Mouse (Mus musculus): ENCODE measurements around the gene Utp15. TPM values are rescaled to one million over a fixed set of nuclear protein-coding genes. Genes with fewer than 3 reads are reported as not detected.

Gene Utp15
- total and polyA plus RNA-seq, 3 experiments, result 40.3 to 60.8 TPM; not detected in 1

- H3K9ac ChIP-seq (ENCODE audit: control insufficient read depth, low read depth, low read length, poor library complexity, severe bottlenecking), result no peak overlapping the region
- H3K27ac ChIP-seq (ENCODE audit: control insufficient read depth, low read depth, low read length), result no peak overlapping the region
- TF ChIP-seq TCF12 (IDR thresholded peaks at IDR 0.05; ENCODE audit: low read depth, low read length) (no peak), GABPA (IDR thresholded peaks at IDR 0.05; ENCODE audit: low read depth, low read length) (no peak), ETS1 (IDR thresholded peaks at IDR 0.05; ENCODE audit: low read depth, low read length) (no peak), E2F4 (IDR thresholded peaks at IDR 0.05; ENCODE audit: borderline replicate concordance, low read depth, low read length) (no peak), MEF2A (IDR thresholded peaks at IDR 0.05; ENCODE audit: extremely low read depth, insufficient replicate concordance, low read depth, low read length, poor library complexity, severe bottlenecking) (no peak), ELF1 (IDR thresholded peaks at IDR 0.05; ENCODE audit: low read depth, low read length) (no peak), RAD21 (IDR thresholded peaks at IDR 0.05; ENCODE audit: low read depth, low read length) (no peak), MYB (IDR thresholded peaks at IDR 0.05; ENCODE audit: low read depth, low read length) (no peak), CHD2 (IDR thresholded peaks at IDR 0.05; ENCODE audit: low read length) (no peak), MAX (IDR thresholded peaks at IDR 0.05; ENCODE audit: low read length) (no peak), POLR2A (IDR thresholded peaks at IDR 0.05; ENCODE audit: control insufficient read depth in 1 of 2, insufficient read depth in 1 of 2, low read depth in 1 of 2, low read length in 2 of 2, poor library complexity in 1 of 2) (no peak), SIN3A (IDR thresholded peaks at IDR 0.05; ENCODE audit: low read length) (no peak), KAT2A (conservative IDR thresholded peaks at IDR 0.05; ENCODE audit: low read depth, low read length) (no peak), TAL1 (IDR thresholded peaks at IDR 0.05; ENCODE audit: low read length) (no peak), NRF1 (IDR thresholded peaks at IDR 0.05; ENCODE audit: insufficient read depth, low read depth, low read length, poor library complexity, severe bottlenecking) (no peak)
- peaks cover 0 to 3% of the 10 kb centered on the region in 2 experiments; a peak in 2 of 4 replicates for H3K4me1 ChIP-seq (ENCODE audit: control insufficient read depth in 1 of 2, insufficient read depth in 2 of 2, low read length in 2 of 2)
- H3K4me3 ChIP-seq (ENCODE audit: control insufficient read depth in 1 of 2, insufficient read depth in 1 of 2, low read depth in 2 of 2, low read length in 2 of 2), result no peak overlapping the region
- peaks cover 15 to 26% of the 10 kb centered on the region in 2 experiments for H3K36me3 ChIP-seq (ENCODE audit: control insufficient read depth in 1 of 2, insufficient read depth in 2 of 2, low read length in 2 of 2)
- no peaks in the 10 kb centered on the region for H3K27me3 ChIP-seq (ENCODE audit: control insufficient read depth in 1 of 2, insufficient read depth in 2 of 2, low read length in 2 of 2)
- peaks cover 4% of the 10 kb centered on the region; the same call in 1 of the 2 replicates for H3K79me2 ChIP-seq (ENCODE audit: control insufficient read depth, insufficient read depth, low read length, poor library complexity)
- H3K9me3 ChIP-seq (replicated peaks; ENCODE audit: insufficient read depth, low read length), result no peaks in the 10 kb centered on the region
- no peak for DNase-seq (ENCODE audit: low read depth, low spot score)
Observed at GRCm38 (mm10) chr13:98306393-98306792, 43.6 kb upstream of the Utp15 start.

- TF ChIP-seq MAX (IDR thresholded peaks at IDR 0.05; ENCODE audit: low read length), result no peak
- no peak overlapping the region for H3K9ac ChIP-seq (ENCODE audit: control insufficient read depth, low read depth, low read length, poor library complexity, severe bottlenecking)
- H3K4me1 ChIP-seq (ENCODE audit: control insufficient read depth in 1 of 2, insufficient read depth in 2 of 2, low read length in 2 of 2), result peaks cover 0 to 3% of the 10 kb centered on the region in 2 experiments; a peak in 2 of 4 replicates
- H3K4me3 ChIP-seq (ENCODE audit: control insufficient read depth in 1 of 2, insufficient read depth in 1 of 2, low read depth in 2 of 2, low read length in 2 of 2), result no peak overlapping the region
- no peaks in the 10 kb centered on the region for H3K79me2 ChIP-seq (ENCODE audit: control insufficient read depth, insufficient read depth, low read length, poor library complexity)
- H3K27me3 ChIP-seq (ENCODE audit: control insufficient read depth in 1 of 2, insufficient read depth in 2 of 2, low read length in 2 of 2), result no peaks in the 10 kb centered on the region
- peaks cover 4 to 17% of the 10 kb centered on the region in 2 experiments for H3K36me3 ChIP-seq (ENCODE audit: control insufficient read depth in 1 of 2, insufficient read depth in 2 of 2, low read length in 2 of 2)
- no peak overlapping the region for H3K27ac ChIP-seq (ENCODE audit: control insufficient read depth, low read depth, low read length)
- H3K9me3 ChIP-seq (replicated peaks; ENCODE audit: insufficient read depth, low read length), result no peaks in the 10 kb centered on the region
- DNase-seq (ENCODE audit: low read depth, low spot score), result no peak
Observed at GRCm38 (mm10) chr13:98305257-98305656, 42.4 kb upstream of the Utp15 start.

All from MEL (cell line).